Comparison of ENCODE assay signal across 12 mouse cellular contexts in the genomic region with DNA sequence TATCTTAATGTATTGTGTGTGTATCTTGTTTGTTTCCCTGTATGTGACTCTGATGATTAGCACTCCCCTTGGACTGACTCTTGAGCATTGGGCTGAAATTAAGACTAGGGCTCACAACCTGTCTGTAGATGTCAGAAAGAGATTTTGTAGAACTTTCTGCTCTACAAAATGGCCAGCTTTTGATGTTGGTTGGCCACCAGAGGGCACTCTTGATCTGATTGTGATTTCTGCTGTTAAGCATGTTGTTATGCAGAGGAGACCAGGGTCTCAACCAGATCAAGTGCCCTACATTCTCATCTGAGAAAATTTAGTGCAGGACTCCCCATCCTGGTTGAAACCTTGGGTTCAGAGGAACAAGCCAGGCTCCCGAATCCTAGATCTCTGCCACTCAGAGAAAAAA. TPM values are rescaled to one million over a fixed set of nuclear protein-coding genes. Genes with fewer than 3 reads are reported as not detected.
DNase-seq lines count a peak whose midpoint lies in the region; ATAC-seq and TF ChIP-seq lines count a peak whose summit lies in the region.
"Had no signal": no experiment of that assay in that cellular context is flagged by ENCODE, and none has a peak within 500 bp of the region (broad histone marks: within the 10 kb centered on the region; RNA-seq: fewer than 3 reads in every experiment).

No protein-coding gene starts in this region.

- no peak for TF ChIP-seq POLR2A in MEL (IDR thresholded peaks at IDR 0.05; ENCODE audit: control insufficient read depth in 1 of 2, insufficient read depth in 1 of 2, low read depth in 1 of 2, low read length in 2 of 2, poor library complexity in 1 of 2)

- H3K4me1 ChIP-seq in MEL (ENCODE audit: control insufficient read depth in 1 of 2, insufficient read depth in 2 of 2, low read length in 2 of 2): no peaks in the 10 kb centered on the region

- H3K27ac ChIP-seq in left cerebral cortex, adult 2 months: no peak overlapping the region
- no peak overlapping the region for H3K27ac ChIP-seq in MEL (ENCODE audit: control insufficient read depth, low read depth, low read length)

- no peaks in the 10 kb centered on the region for H3K27me3 ChIP-seq in MEL (ENCODE audit: control insufficient read depth in 1 of 2, insufficient read depth in 2 of 2, low read length in 2 of 2)

- H3K79me2 ChIP-seq in MEL (ENCODE audit: control insufficient read depth, insufficient read depth, low read length, poor library complexity): no peaks in the 10 kb centered on the region

- no peak overlapping the region for H3K9ac ChIP-seq in MEL (ENCODE audit: control insufficient read depth, low read depth, low read length, poor library complexity, severe bottlenecking)

- no peak overlapping the region for H3K4me3 ChIP-seq in left cerebral cortex, adult 2 months
- no peak overlapping the region for H3K4me3 ChIP-seq in MEL (ENCODE audit: control insufficient read depth in 1 of 2, insufficient read depth in 1 of 2, low read depth in 2 of 2, low read length in 2 of 2)

- no peak for ATAC-seq in cerebellum, adult (ENCODE audit: insufficient number of reproducible peaks, low FRiP score, low TSS enrichment)
- no peak for ATAC-seq in megakaryocyte, adult 5-6 weeks (ENCODE audit: poor library complexity, severe bottlenecking)

- TF ChIP-seq RAD21 in MEL (IDR thresholded peaks at IDR 0.05; ENCODE audit: low read depth, low read length): peak; percentile 59

- TF ChIP-seq EP300 in MEL (IDR thresholded peaks at IDR 0.05; ENCODE audit: low read depth in 1 of 2, low read length in 2 of 2): no peak

- peak; percentile 9 for TF ChIP-seq CTCF in left cerebral cortex, adult 2 months (IDR thresholded peaks at IDR 0.05)
- TF ChIP-seq CTCF in MEL (IDR thresholded peaks at IDR 0.05 in 2 of 3, conservative IDR thresholded peaks at IDR 0.05 in 1 of 3; ENCODE audit: control insufficient read depth in 1 of 3, insufficient read depth in 1 of 3, low read depth in 2 of 3, low read length in 3 of 3, poor library complexity in 1 of 3, severe bottlenecking in 1 of 3): peak in 2 of 3 experiments; percentile 31 to 51; a peak in 5 of 6 replicates

- H3K9me3 ChIP-seq in MEL (replicated peaks; ENCODE audit: insufficient read depth, low read length): no peaks in the 10 kb centered on the region

- DNase-seq in cerebellum, postnatal 10 days: peak; percentile 37 to 39
- no peak for DNase-seq in left cerebral cortex, adult 2 months (ENCODE audit: extremely low spot score in 1 of 2, low spot score in 2 of 2)
- DNase-seq in left cerebral cortex, adult 8-10 months (ENCODE audit: low spot score in 2 of 2): no peak
- DNase-seq in MEL (ENCODE audit: low read depth, low spot score): peak; percentile 22
- peak; percentile 23 for DNase-seq in lung, postnatal 36 days
- no peak for DNase-seq in cerebellum, postnatal 4 days (ENCODE audit: low spot score in 2 of 2)
- DNase-seq: adrenal gland, postnatal 25 days; cerebellum, postnatal 36 days had no signal

- intact Hi-C loops in left cerebral cortex, adult 2 months (cut with DNase I): no loop called here

- H3K36me3 ChIP-seq in MEL (ENCODE audit: control insufficient read depth in 1 of 2, insufficient read depth in 2 of 2, low read length in 2 of 2): no peaks in the 10 kb centered on the region

TF ChIP-seq in MEL, 35 proteins besides CTCF, POLR2A, EP300 and RAD21:
- peak; percentile 66 for TF ChIP-seq SMC3 (IDR thresholded peaks at IDR 0.05; ENCODE audit: low read depth, low read length)
- TF ChIP-seq ZKSCAN1 (IDR thresholded peaks at IDR 0.05; ENCODE audit: low read depth, low read length): no peak
- peak; percentile 37; the same call in 1 of the 2 replicates for TF ChIP-seq ZC3H11A (IDR thresholded peaks at IDR 0.05; ENCODE audit: low read depth, low read length)
TF ChIP-seq in MEL: peak in this region for 2.

RNA-seq across cellular contexts. Expression of gene Hdac9, which starts 21.0 kb away (rescaled TPM):
- 10 to 100 TPM; 58.1 to 59.7 TPM for total RNA-seq in left cerebral cortex, adult 2 months (2021)
- 10 to 100 TPM; 42.9 to 51.3 (median 46.1) TPM for total RNA-seq in left cerebral cortex, adult 8-10 months (2022)
- 0.19 and 0.23 TPM in 2 replicates for total RNA-seq in MEL (2012; rRNA removed)
- polyA plus RNA-seq in MEL (2012; ENCODE audit: insufficient read depth in 1 of 2, insufficient read length in 2 of 2, low read depth in 1 of 2, low replicate concordance in 2 of 2, missing spikeins in 1 of 2): under 1 TPM in 1 of 2 experiments, not detected in 1; 0.03 TPM
- 10.8 and 12.5 TPM in 2 replicates for total RNA-seq in megakaryocyte, adult 5-6 weeks (2015)
- total RNA-seq in megakaryocyte, adult 5-6 weeks (2017): 16.0 and 16.2 TPM in 2 replicates

RNA-seq across cellular contexts. Expression of gene Prps1l1, which starts 46.6 kb away (rescaled TPM):
- not detected for total RNA-seq in left cerebral cortex, adult 2 months (2021)
- total RNA-seq in left cerebral cortex, adult 8-10 months (2022): not detected
- not detected in 2 replicates for total RNA-seq in MEL (2012; rRNA removed)
- not detected for polyA plus RNA-seq in MEL (2012; ENCODE audit: insufficient read depth in 1 of 2, insufficient read length in 2 of 2, low read depth in 1 of 2, low replicate concordance in 2 of 2, missing spikeins in 1 of 2)
- total RNA-seq in megakaryocyte, adult 5-6 weeks (2015): 0.76 and 1.5 TPM in 2 replicates
- 1.1 and 2.6 TPM in 2 replicates for total RNA-seq in megakaryocyte, adult 5-6 weeks (2017)
- total RNA-seq: adrenal gland, postnatal 25 days; layer of hippocampus, adult 8-10 months had no signal
- polyA plus RNA-seq: neural tube, embryonic 14.5 days had no signal

Comparison
In these comparisons a context has a peak if more than half of its experiments do, and no peak if none do; other contexts are left out.
1. DNase-seq: peak in cerebellum, postnatal 10 days (2 of 2), MEL (single experiment) and lung, postnatal 36 days (single experiment); none in left cerebral cortex, adult 2 months (0 of 2), left cerebral cortex, adult 8-10 months (0 of 2) and cerebellum, postnatal 4 days (0 of 2).